In the genomic region with DNA sequence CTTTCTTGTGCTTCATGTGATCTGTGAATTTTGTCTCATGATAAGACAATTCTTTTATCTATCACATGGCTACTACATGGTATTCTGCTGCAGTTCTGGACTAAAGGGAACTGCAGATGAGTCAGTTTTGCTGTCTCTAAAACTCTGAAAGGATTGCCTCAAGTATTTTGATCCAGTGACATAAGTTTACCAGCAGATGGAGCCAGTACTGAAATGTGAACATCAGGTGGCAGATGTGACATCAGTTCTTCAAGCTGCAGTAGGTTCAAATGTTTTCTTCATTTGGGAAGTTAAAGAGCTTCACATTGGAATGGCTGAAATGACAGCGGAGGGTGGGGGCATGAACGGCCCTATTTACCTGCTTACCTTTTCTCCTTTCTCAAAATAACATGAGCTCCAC, we compare ENCODE assay signal across 10 mouse cellular contexts.
A peak's percentile ranks its signal among the peaks of the same experiment; 100 is the strongest.
DNase-seq lines count a peak whose midpoint lies in the region; ATAC-seq and TF ChIP-seq lines count a peak whose summit lies in the region.
"Had no signal": no experiment of that assay in that cellular context is flagged by ENCODE, and none has a peak within 500 bp of the region (broad histone marks: within the 10 kb centered on the region; RNA-seq: fewer than 3 reads in every experiment).

No protein-coding gene starts in this region.

- H3K4me3 ChIP-seq in heart, postnatal 0 days (ENCODE audit: low read depth, low read length), result no peak overlapping the region
- no peak overlapping the region for H3K4me3 ChIP-seq in midbrain, postnatal 0 days (ENCODE audit: low read depth, low read length)
- no peak overlapping the region for H3K4me3 ChIP-seq in midbrain, embryonic 10.5 days
- H3K4me3 ChIP-seq in cortical plate, adult 2 months (ENCODE audit: insufficient read depth, low read length), result no peak overlapping the region
- H3K4me3 ChIP-seq: forebrain, embryonic 13.5 days; lung, embryonic 15.5 days had no signal

- H3K4me1 ChIP-seq in heart, postnatal 0 days (ENCODE audit: control insufficient read depth, insufficient read depth), result peaks cover 14% of the 10 kb centered on the region; the same call in 1 of the 2 replicates
- no peaks in the 10 kb centered on the region for H3K4me1 ChIP-seq in midbrain, postnatal 0 days (ENCODE audit: insufficient read depth, low read length)
- H3K4me1 ChIP-seq in midbrain, embryonic 10.5 days, result no peaks in the 10 kb centered on the region
- no peaks in the 10 kb centered on the region for H3K4me1 ChIP-seq in cortical plate, adult 2 months (ENCODE audit: control insufficient read depth, insufficient read depth, low read length)
- H3K4me1 ChIP-seq: forebrain, embryonic 13.5 days; lung, embryonic 15.5 days had no signal

- no peak overlapping the region for H3K9ac ChIP-seq in heart, postnatal 0 days (replicated peaks; ENCODE audit: low read depth, low read length)
- H3K9ac ChIP-seq in midbrain, postnatal 0 days (replicated peaks; ENCODE audit: low read length, poor library complexity, severe bottlenecking), result no peak overlapping the region
- H3K9ac ChIP-seq: forebrain, embryonic 13.5 days; lung, embryonic 15.5 days had no signal

- TF ChIP-seq CTCF in heart, postnatal 0 days (IDR thresholded peaks at IDR 0.05; ENCODE audit: low read depth), result peak; percentile 61
- TF ChIP-seq CTCF in midbrain, postnatal 0 days (IDR thresholded peaks at IDR 0.05), result peak; percentile 68
- peak; percentile 34; the same call in 1 of the 2 replicates for TF ChIP-seq CTCF in cortical plate, adult 2 months (IDR thresholded peaks at IDR 0.05; ENCODE audit: extremely low read depth, insufficient read depth, low read length)

- H3K27me3 ChIP-seq in heart, postnatal 0 days (ENCODE audit: control insufficient read depth, insufficient read depth, low read length), result no peaks in the 10 kb centered on the region
- no peaks in the 10 kb centered on the region for H3K27me3 ChIP-seq in midbrain, postnatal 0 days (ENCODE audit: insufficient read depth, low read length)
- H3K27me3 ChIP-seq in midbrain, embryonic 10.5 days (ENCODE audit: low read depth, poor library complexity, severe bottlenecking), result no peaks in the 10 kb centered on the region
- H3K27me3 ChIP-seq: forebrain, embryonic 13.5 days; lung, embryonic 15.5 days had no signal

- no peak overlapping the region for H3K27ac ChIP-seq in heart, postnatal 0 days (ENCODE audit: low read depth)
- H3K27ac ChIP-seq in midbrain, postnatal 0 days (ENCODE audit: low read depth, low read length), result no peak overlapping the region
- no peak overlapping the region for H3K27ac ChIP-seq in midbrain, embryonic 10.5 days (replicated peaks)
- H3K27ac ChIP-seq in cortical plate, adult 2 months (ENCODE audit: insufficient read depth, low read length), result no peak overlapping the region
- H3K27ac ChIP-seq: forebrain, embryonic 13.5 days; lung, embryonic 15.5 days had no signal

- TF ChIP-seq POLR2A in cortical plate, adult 2 months (IDR thresholded peaks at IDR 0.05; ENCODE audit: extremely low read depth, insufficient read depth, low read length), result no peak

- H3K9me3 ChIP-seq in heart, postnatal 0 days (replicated peaks; ENCODE audit: control insufficient read depth, low read length), result no peaks in the 10 kb centered on the region
- H3K9me3 ChIP-seq in midbrain, postnatal 0 days (ENCODE audit: low read length), result no peaks in the 10 kb centered on the region
- H3K9me3 ChIP-seq in midbrain, embryonic 10.5 days (replicated peaks), result no peaks in the 10 kb centered on the region
- H3K9me3 ChIP-seq: forebrain, embryonic 13.5 days; lung, embryonic 15.5 days had no signal

- peak; percentile 47 for DNase-seq in heart, postnatal 0 days (ENCODE audit: low spot score)
- DNase-seq in heart, postnatal 25 days (ENCODE audit: low spot score), result no peak
- DNase-seq in midbrain, postnatal 0 days (ENCODE audit: low spot score), result peak; percentile 63
- DNase-seq in midbrain, embryonic 10.5 days (ENCODE audit: low spot score), result no peak
- DNase-seq in telencephalon, adult 2 months (ENCODE audit: low read depth, low spot score), result peak; percentile 28
- no peak for DNase-seq in left cerebral cortex, postnatal 4 days
- DNase-seq in adrenal gland, postnatal 10 days, result no peak

- 61% methylated on average over 2 of the region's 2 CpGs for WGBS in heart, postnatal 0 days
- WGBS in midbrain, postnatal 0 days, result 79% methylated on average over 2 of the region's 2 CpGs
- 76% methylated on average over 2 of the region's 2 CpGs for WGBS in midbrain, embryonic 10.5 days

- no peak for TF ChIP-seq EP300 in heart, postnatal 0 days (IDR thresholded peaks at IDR 0.05; ENCODE audit: low read depth)

- ATAC-seq in heart, postnatal 0 days (ENCODE audit: insufficient read depth, low read depth), result no peak
- no peak for ATAC-seq in midbrain, postnatal 0 days (ENCODE audit: low FRiP score)
- ATAC-seq: forebrain, embryonic 13.5 days had no signal

- intact Hi-C loops in heart, postnatal 25 days (cut with DNase I), result loop anchor here (10.0 kb wide), 1 partner anchor 166 kb away; the partner anchor contains the start of gene Ift57
- intact Hi-C loops in left cerebral cortex, postnatal 4 days (cut with DNase I), result no loop called here

- no peak overlapping the region for H3K4me2 ChIP-seq in heart, postnatal 0 days (ENCODE audit: low read depth, low read length)
- no peak overlapping the region for H3K4me2 ChIP-seq in midbrain, postnatal 0 days (ENCODE audit: low read depth, low read length, poor library complexity, severe bottlenecking)
- H3K4me2 ChIP-seq: forebrain, embryonic 13.5 days; lung, embryonic 15.5 days had no signal

- H3K36me3 ChIP-seq in heart, postnatal 0 days (replicated peaks; ENCODE audit: control insufficient read depth, insufficient read depth, low read length), result no peaks in the 10 kb centered on the region
- no peaks in the 10 kb centered on the region for H3K36me3 ChIP-seq in midbrain, postnatal 0 days (ENCODE audit: insufficient read depth, low read length)
- no peaks in the 10 kb centered on the region for H3K36me3 ChIP-seq in midbrain, embryonic 10.5 days
- H3K36me3 ChIP-seq: lung, embryonic 15.5 days had no signal

Comparison
In these comparisons a context has a peak if more than half of its experiments do, and no peak if none do; other contexts are left out.
1. DNase-seq: peak in heart, postnatal 0 days (single experiment), midbrain, postnatal 0 days (single experiment) and telencephalon, adult 2 months (single experiment); none in heart, postnatal 25 days (single experiment), midbrain, embryonic 10.5 days (single experiment), left cerebral cortex, postnatal 4 days (single experiment) and adrenal gland, postnatal 10 days (single experiment).
2. Peak in every context shown above with its lines, with median percentiles within 50 percentile points of each other: CTCF ChIP-seq.